Mouse (Mus musculus) cerebral cortex, adult 2 months (tissue): Measurements from ENCODE around the gene Zcchc7.

Source experiments
- WGBS: fragments of 180-500 bp; shearing (Covaris S2); methylation state at CpG from one replicate; pipeline ENCODE4 v1.1.7; 2018; 5-methylcytosine and 5-hydroxymethylcytosine counted together

Zcchc7 gene

GRCm38 (mm10) chr4:44774890-44775289 lies 19.2 kb downstream of the Zcchc7 start:
- WGBS, result 88% methylated on average over 3 of the region's 3 CpGs

- 58% methylated on average over 2 of the region's 2 CpGs for WGBS
Measured at GRCm38 (mm10) chr4:44776651-44777050, 21.0 kb downstream of the Zcchc7 start.

GRCm38 (mm10) chr4:44777101-44777500 lies 21.4 kb downstream of the Zcchc7 start:
- WGBS, result 92% methylated on average over 3 of the region's 3 CpGs

GRCm38 (mm10) chr4:44778316-44778715 lies 22.6 kb downstream of the Zcchc7 start:
- WGBS, result 82% methylated on average over 3 of the region's 3 CpGs

GRCm38 (mm10) chr4:44780462-44781157 lies 24.9 kb downstream of the Zcchc7 start:
- WGBS, result 76% methylated on average over 4 of the region's 4 CpGs

- WGBS, result 89% methylated on average over 1 of the region's 1 CpGs
Measured at GRCm38 (mm10) chr4:44781494-44781893, 25.8 kb downstream of the Zcchc7 start.

GRCm38 (mm10) chr4:44783566-44784292 lies 28.1 kb downstream of the Zcchc7 start:
- 67% methylated on average over 6 of the region's 6 CpGs for WGBS

- WGBS, result 94% methylated on average over 1 of the region's 1 CpGs
Measured at GRCm38 (mm10) chr4:44812855-44813254, 57.2 kb downstream of the Zcchc7 start.

GRCm38 (mm10) chr4:44813770-44814169 lies 58.1 kb downstream of the Zcchc7 start:
- WGBS, result 46% methylated on average over 4 of the region's 4 CpGs

GRCm38 (mm10) chr4:44816584-44816983 lies 60.9 kb downstream of the Zcchc7 start:
- 90% methylated on average over 7 of the region's 7 CpGs for WGBS

- WGBS, result 85% methylated on average over 3 of the region's 3 CpGs
Measured at GRCm38 (mm10) chr4:44830609-44831008, 74.9 kb downstream of the Zcchc7 start.

- WGBS, result 64% methylated on average over 6 of the region's 6 CpGs
Measured at GRCm38 (mm10) chr4:44851835-44852251, 96.2 kb downstream of the Zcchc7 start.

- WGBS, result 97% methylated on average over 1 of the region's 1 CpGs
Measured at GRCm38 (mm10) chr4:44872048-44872447, 116.4 kb downstream of the Zcchc7 start.

GRCm38 (mm10) chr4:44880065-44880623 lies 124.5 kb downstream of the Zcchc7 start:
- 49% methylated on average over 7 of the region's 7 CpGs for WGBS

GRCm38 (mm10) chr4:44886143-44886542 lies 130.5 kb downstream of the Zcchc7 start:
- 79% methylated on average over 6 of the region's 6 CpGs for WGBS

- WGBS, result 63% methylated on average over 6 of the region's 6 CpGs
Measured at GRCm38 (mm10) chr4:44891344-44891743, 135.7 kb downstream of the Zcchc7 start.

- 45% methylated on average over 11 of the region's 11 CpGs for WGBS
Measured at GRCm38 (mm10) chr4:44905651-44906271, 150.1 kb downstream of the Zcchc7 start.

- 48% methylated on average over 4 of the region's 4 CpGs for WGBS
Measured at GRCm38 (mm10) chr4:44906399-44906798, 150.7 kb downstream of the Zcchc7 start.

GRCm38 (mm10) chr4:44910065-44910464 lies 154.4 kb downstream of the Zcchc7 start:
- WGBS, result 57% methylated on average over 2 of the region's 2 CpGs

- WGBS, result 71% methylated on average over 2 of the region's 2 CpGs
Measured at GRCm38 (mm10) chr4:44910857-44911256, 155.2 kb downstream of the Zcchc7 start.

- 73% methylated on average over 5 of the region's 5 CpGs for WGBS
Measured at GRCm38 (mm10) chr4:44917312-44917848, 161.7 kb downstream of the Zcchc7 start.

GRCm38 (mm10) chr4:44917907-44918306 lies 162.2 kb downstream of the Zcchc7 start:
- WGBS, result 37% methylated on average over 3 of the region's 3 CpGs
